ENCODE assay signal across 21 mouse cellular contexts in the genomic region with DNA sequence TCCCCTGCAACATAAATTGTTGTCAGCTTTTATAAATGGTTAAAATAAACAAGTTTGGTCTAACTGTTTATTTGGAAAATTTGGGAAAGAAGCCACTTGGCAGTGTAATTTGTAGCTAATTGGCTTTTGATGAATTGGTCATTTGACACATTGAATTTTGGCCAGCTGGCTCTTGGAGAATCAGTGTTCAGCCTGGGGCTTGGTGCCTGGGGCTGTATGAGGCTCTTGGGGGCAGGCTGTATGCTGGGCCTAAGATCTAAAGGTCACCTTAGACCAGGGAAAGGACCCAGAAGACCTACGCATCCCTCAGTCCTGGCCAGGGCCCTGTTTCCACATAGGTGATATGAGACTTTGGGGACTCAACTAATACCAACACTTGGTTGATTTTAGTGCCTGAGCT.
DNase-seq lines count a peak whose midpoint lies in the region; ATAC-seq lines count a peak whose summit lies in the region.
"Had no signal": no experiment of that assay in that cellular context is flagged by ENCODE, and none has a peak within 500 bp of the region (broad histone marks: within the 10 kb centered on the region; RNA-seq: fewer than 3 reads in every experiment).

No protein-coding gene starts in this region.

- H3K36me3 ChIP-seq in kidney, embryonic 14.5 days (ENCODE audit: control insufficient read depth, insufficient read depth, low read length): no peaks in the 10 kb centered on the region
- H3K36me3 ChIP-seq: embryonic facial prominence, embryonic 12.5 days; heart, embryonic 15.5 days; midbrain, embryonic 10.5 days had no signal

- H3K27me3 ChIP-seq in kidney, embryonic 14.5 days (ENCODE audit: control insufficient read depth, insufficient read depth, low read length): no peaks in the 10 kb centered on the region
- H3K27me3 ChIP-seq: embryonic facial prominence, embryonic 12.5 days; forebrain, embryonic 13.5 days; heart, embryonic 15.5 days had no signal

- intact Hi-C loops in left cerebral cortex, postnatal 25 days (cut with DNase I): no loop called here

- no peak overlapping the region for H3K4me2 ChIP-seq in kidney, embryonic 14.5 days (replicated peaks; ENCODE audit: low read depth, low read length)
- H3K4me2 ChIP-seq: embryonic facial prominence, embryonic 12.5 days; forebrain, embryonic 13.5 days; heart, embryonic 15.5 days had no signal

- H3K4me3 ChIP-seq in kidney, embryonic 14.5 days (ENCODE audit: low read length): no peak overlapping the region
- H3K4me3 ChIP-seq: embryonic facial prominence, embryonic 12.5 days; erythroblast, embryonic 14.5 days; forebrain, embryonic 13.5 days; heart, adult 2 months; heart, embryonic 15.5 days; midbrain, embryonic 10.5 days had no signal

- DNase-seq in cerebellum, postnatal 10 days: peak; percentile 61 to 67
- no peak for DNase-seq in cerebellum, adult 11 months
- DNase-seq in kidney, postnatal 10 days: peak; percentile 38
- peak; percentile 66 for DNase-seq in lung, postnatal 10 days
- DNase-seq in lung, postnatal 25 days (ENCODE audit: low spot score): no peak
- DNase-seq in Muller cell, postnatal 12 days (ENCODE audit: inconsistent ontology term): peak; percentile 57
- DNase-seq in left cerebral cortex, postnatal 25 days (ENCODE audit: low spot score in 2 of 2): no peak
- DNase-seq: cerebellum, adult 9-11 months; gastrocnemius, postnatal 14 days; heart, postnatal 4 days; thymus, postnatal 14 days had no signal

- WGBS in kidney, embryonic 14.5 days: 77% methylated on average over 1 of the region's 1 CpGs

- H3K9ac ChIP-seq in kidney, embryonic 14.5 days (ENCODE audit: low read depth, low read length): no peak overlapping the region
- H3K9ac ChIP-seq: embryonic facial prominence, embryonic 12.5 days; forebrain, embryonic 13.5 days; heart, embryonic 15.5 days had no signal

- no peak overlapping the region for H3K27ac ChIP-seq in kidney, embryonic 14.5 days (ENCODE audit: low read depth, low read length)
- H3K27ac ChIP-seq: embryonic facial prominence, embryonic 12.5 days; forebrain, embryonic 13.5 days; heart, adult 2 months; heart, embryonic 15.5 days; macrophage; midbrain, embryonic 10.5 days; stomach, postnatal 0 days had no signal

- peaks cover 7% of the 10 kb centered on the region; the same call in 1 of the 2 replicates for H3K4me1 ChIP-seq in kidney, embryonic 14.5 days (ENCODE audit: control insufficient read depth, insufficient read depth, low read length)
- H3K4me1 ChIP-seq: heart, embryonic 15.5 days; midbrain, embryonic 10.5 days had no signal

- H3K9me3 ChIP-seq in kidney, embryonic 14.5 days (ENCODE audit: control insufficient read depth, low read length): no peaks in the 10 kb centered on the region
- H3K9me3 ChIP-seq: embryonic facial prominence, embryonic 12.5 days; forebrain, embryonic 13.5 days; heart, embryonic 15.5 days; midbrain, embryonic 10.5 days had no signal

- ATAC-seq in kidney, embryonic 14.5 days (ENCODE audit: low FRiP score, low TSS enrichment): no peak
- ATAC-seq: CD4-positive, CD25-positive, alpha-beta regulatory T cell, adult 4 months; forebrain, embryonic 13.5 days had no signal

Comparison
In these comparisons a context has a peak if more than half of its experiments do, and no peak if none do; other contexts are left out.
1. DNase-seq: peak in cerebellum, postnatal 10 days (2 of 2), kidney, postnatal 10 days (single experiment), lung, postnatal 10 days (single experiment) and Muller cell, postnatal 12 days (single experiment); none in cerebellum, adult 11 months (single experiment), lung, postnatal 25 days (single experiment) and left cerebral cortex, postnatal 25 days (0 of 2).